Mouse (Mus musculus) heart, postnatal 36 days (tissue): Measurements from ENCODE around the gene Gm6205. TPM values are rescaled to one million over a fixed set of nuclear protein-coding genes. Genes with fewer than 3 reads are reported as not detected.
"Not testable (repeated sequence)": the region's sequence is repeated elsewhere in the genome, so short reads cannot be mapped to it uniquely, and the experiment has no call there.

Experiments used
- DNase-seq, 2 experiments: peaks; one replicate each; pipeline ENCODE4 v3.0.0; 2021 to 2022
- intact Hi-C: fragments of 180-260 bp; cut with DNase I; formaldehyde crosslinking; loops from one replicate; pipeline ENCODE4 v1.15.1; 2025
- total RNA-seq, 2 experiments: library from RNA; stranded (reverse); gene quantifications; 2 replicates each; pipeline ENCODE4 v1.2.3; 2021

The Gm6205 gene
- total RNA-seq, result not detected

DNA sequence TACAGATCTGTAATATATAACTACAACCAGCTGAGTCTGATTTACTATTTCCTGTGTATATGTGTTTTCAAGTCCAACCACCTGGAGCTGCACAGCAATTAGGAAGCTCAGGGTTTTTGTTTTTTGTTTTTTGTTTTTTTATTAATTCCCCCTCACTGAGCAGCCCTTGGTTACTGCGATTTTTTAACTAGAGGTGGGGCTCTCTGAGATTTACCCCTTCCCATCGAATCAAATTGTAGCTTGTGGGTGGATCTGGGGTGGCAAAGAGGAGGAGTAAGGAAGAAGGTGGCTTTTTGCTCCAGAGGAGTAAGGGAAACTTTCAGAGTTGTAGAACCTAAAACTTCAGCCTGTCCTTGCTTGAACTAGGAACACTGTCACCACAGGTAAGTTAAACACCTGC is at the start of gene Gm6205:
Gene Gm6205 (plus strand): TSS at position 301 of the 400 bp plus-strand sequence.
- DNase-seq, intact Hi-C loops: not testable (repeated sequence)

DNA sequence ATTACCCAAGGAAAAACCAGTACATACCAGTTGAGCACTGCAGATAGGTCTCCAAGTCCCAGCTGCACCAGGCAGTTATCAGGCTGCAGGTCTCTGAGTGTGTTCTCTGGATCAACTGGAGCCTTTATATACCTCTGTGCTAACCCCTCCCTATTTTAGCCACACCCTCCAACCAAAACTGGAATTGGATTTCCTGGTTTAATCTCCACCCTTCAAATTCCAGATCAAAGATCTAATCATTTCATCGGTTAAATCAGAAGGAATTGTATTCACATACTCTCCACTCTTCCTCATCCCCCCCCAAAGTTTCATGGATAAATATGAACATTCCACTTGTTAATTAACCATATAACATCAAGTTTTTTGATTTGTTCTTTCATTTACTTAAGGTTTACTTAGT is 31.9 kb upstream of the Gm6205 start, which contains the start of gene Gm3147:
Gene Gm3147 (minus strand): TSS at position 101 of the 400 bp plus-strand sequence.
- intact Hi-C loops, DNase-seq: not testable (repeated sequence)

DNA sequence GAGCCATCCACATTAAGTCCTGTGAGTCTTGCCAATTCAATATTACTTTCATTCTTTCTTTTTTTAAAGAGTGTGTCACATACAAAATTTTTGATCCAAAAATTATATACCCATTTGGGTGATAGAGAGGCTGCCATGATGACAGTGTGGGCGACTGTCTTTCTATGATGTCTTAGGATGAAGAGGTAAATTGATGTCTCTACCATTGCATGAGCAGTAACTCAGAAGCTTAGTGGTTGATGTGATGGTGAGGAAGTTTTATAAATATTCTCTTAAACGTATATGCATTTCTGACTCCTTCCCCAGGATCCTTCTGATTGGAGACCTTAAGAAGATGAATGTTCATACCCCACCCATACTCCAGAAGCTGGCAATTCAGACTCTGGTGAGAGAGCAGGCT is 24.5 kb upstream of the Gm6205 start, which contains the start of gene Gm6509:
Gene Gm6509 (plus strand): TSS at position 301 of the 400 bp plus-strand sequence.
- not testable (repeated sequence) for DNase-seq

More for the DNA sequence above, 24.5 kb upstream of the Gm6205 start, which contains the start of gene Gm6509:
- intact Hi-C loops, result not testable (repeated sequence)

Other genes starting within 250 kb of the Gm6205 start
- not detected for gene Gm7682, start 202.6 kb upstream of the Gm6205 start, total RNA-seq
- not detected for gene Gm3139, start 122.1 kb upstream of the Gm6205 start, total RNA-seq
- gene Gm3147, start 32.0 kb upstream of the Gm6205 start, total RNA-seq, result not detected
- not detected for gene Gm6509, start 24.4 kb upstream of the Gm6205 start, total RNA-seq
- not detected for gene Gm3183, start 217.1 kb downstream of the Gm6205 start, total RNA-seq